Mouse (Mus musculus) kidney, embryonic 14.5 days (tissue): ENCODE results near the gene E030018B13Rik. TPM values are rescaled to one million over a fixed set of nuclear protein-coding genes. Genes with fewer than 3 reads are reported as not detected.

ENCODE experiments used
- ATAC-seq: fragments of 200-750 bp; cut with Nextera tagmentation; 2 replicates; pipeline ENCODE4 v1.8.0; 2017; ENCODE audit warnings: moderate number of reproducible peaks, mild to moderate bottlenecking, moderate TSS enrichment, moderate library complexity; ENCODE audit not compliant: low FRiP score, low TSS enrichment
- H3K27ac ChIP-seq: fragments of 300-500 bp; sonication (generic); 2 replicates; pipeline ENCODE4 v1.5.1; 2014; ENCODE audit warnings: low read depth, mild to moderate bottlenecking, low read length, moderate library complexity, mixed read lengths
- H3K27me3 ChIP-seq: fragments of 300-500 bp; sonication (generic); 2 replicates; pipeline ENCODE4 v1.6.1; 2014; ENCODE audit warnings: mild to moderate bottlenecking, low read length; ENCODE audit not compliant: control insufficient read depth, insufficient read depth
- H3K36me3 ChIP-seq: fragments of 300-500 bp; sonication (generic); 2 replicates; pipeline ENCODE4 v1.6.1; 2014; ENCODE audit warnings: low read length, mixed read lengths; ENCODE audit not compliant: control insufficient read depth, insufficient read depth
- H3K4me1 ChIP-seq: fragments of 300-500 bp; sonication (generic); 2 replicates; pipeline ENCODE4 v1.6.1; 2014; ENCODE audit warnings: low read length, mixed read lengths; ENCODE audit not compliant: control insufficient read depth, insufficient read depth
- H3K4me2 ChIP-seq: fragments of 300-500 bp; sonication (generic); replicated peaks from 2 replicates; pipeline ENCODE4 v1.6.1; 2014; ENCODE audit warnings: low read depth, mild to moderate bottlenecking, low read length
- H3K4me3 ChIP-seq: fragments of 300-500 bp; sonication (generic); 2 replicates; pipeline ENCODE4 v1.5.1; 2014; ENCODE audit warnings: mild to moderate bottlenecking, low read length
- H3K9ac ChIP-seq: fragments of 300-500 bp; sonication (generic); 2 replicates; pipeline ENCODE4 v1.6.1; 2014; ENCODE audit warnings: low read depth, mild to moderate bottlenecking, low read length, moderate library complexity
- H3K9me3 ChIP-seq: fragments of 300-500 bp; sonication (generic); 2 replicates; pipeline ENCODE4 v1.6.1; 2016; ENCODE audit warnings: low read length; ENCODE audit not compliant: control insufficient read depth
- WGBS: fragments of 180-500 bp; shearing (Covaris S2); extraction: QIAGEN DNeasy Blood & Tissue Kit; methylation state at CpG from one replicate; pipeline ENCODE4 v1.1.7; 2014; 5-methylcytosine and 5-hydroxymethylcytosine counted together
- polyA plus RNA-seq: library from polyadenylated mRNA; unstranded; fragments of >200 nt; fragmentation: Nextera tagmentation; extraction: Ambion mirVana; gene quantifications from 2 replicates; pipeline ENCODE4 v1.2.1, GENCODE M21; 2014

Gene E030018B13Rik
- polyA plus RNA-seq, 1 experiment from 2014 or later, result 0.35 TPM

DNA sequence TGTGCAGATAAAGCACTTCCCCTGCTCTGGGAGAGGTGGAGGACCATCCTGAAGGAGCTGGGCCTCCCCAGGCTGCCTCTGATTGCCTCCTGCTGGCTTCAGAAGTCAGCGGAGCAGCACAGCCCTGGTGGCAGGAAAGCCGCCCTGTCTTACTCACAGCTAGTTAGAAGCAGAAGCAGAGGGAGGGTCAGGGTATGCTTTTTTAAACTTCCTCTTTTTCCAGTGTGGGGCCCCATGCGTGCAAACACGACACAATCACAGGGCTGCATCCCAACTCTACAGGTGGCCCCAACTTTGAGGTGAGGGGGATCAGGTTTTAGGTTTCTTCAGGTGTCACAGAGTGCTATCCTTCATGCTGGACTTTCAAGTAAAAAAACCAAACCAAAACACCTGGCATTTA lies 5.7 kb upstream of the E030018B13Rik start:
- Histone ChIP-seq H3K36me3 (no peaks in the 10 kb centered on the region), H3K4me1 (peaks cover 44% of the 10 kb centered on the region), H3K9me3 (no peaks in the 10 kb centered on the region), H3K9ac (no peak overlapping the region), H3K27me3 (no peaks in the 10 kb centered on the region), H3K27ac (no peak overlapping the region), H3K4me3 (no peak overlapping the region), H3K4me2 (no peak overlapping the region)
- ATAC-seq, result peak; percentile 51
- 21% methylated on average over 4 of the region's 4 CpGs for WGBS

DNA sequence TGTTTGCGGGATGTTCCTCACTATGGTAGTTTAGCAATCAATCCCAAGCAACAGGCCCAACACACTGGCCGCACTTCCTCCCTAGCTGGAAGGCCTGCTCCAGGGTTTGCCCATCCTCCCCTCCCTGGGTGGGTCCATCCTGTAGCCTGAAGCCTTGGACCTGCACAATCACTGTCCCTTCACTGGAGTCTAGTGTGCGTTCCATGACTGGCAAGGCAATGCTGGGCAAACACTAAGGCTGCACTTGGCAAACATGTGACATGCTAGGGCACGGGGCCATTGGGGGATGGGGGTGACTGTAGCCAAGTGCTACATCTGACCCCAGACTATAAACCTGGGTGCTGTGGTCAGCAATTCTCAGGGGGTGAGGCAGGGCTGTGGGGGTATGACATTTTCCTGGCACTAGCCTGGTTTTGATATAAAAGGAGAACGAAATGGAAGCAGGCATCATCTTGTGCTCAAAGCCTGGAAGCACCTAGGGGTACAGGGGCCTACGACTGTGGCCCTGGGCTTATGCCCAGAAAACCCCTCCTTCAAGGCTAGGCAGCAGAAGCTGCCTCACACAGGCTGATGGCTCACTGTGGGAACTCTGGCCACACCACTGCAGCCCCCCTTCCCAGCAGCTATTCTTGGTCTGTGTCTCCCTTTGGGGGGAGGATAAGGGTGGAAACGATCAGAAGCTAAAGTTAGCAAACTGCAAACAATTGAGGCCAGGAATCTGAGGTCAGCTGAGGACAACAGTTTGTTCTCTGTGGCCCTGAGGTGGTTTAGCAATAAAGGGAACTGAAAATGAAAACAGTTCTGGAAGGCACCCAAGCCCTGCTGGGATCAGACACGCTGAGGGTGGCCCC lies 5.0 kb upstream of the E030018B13Rik start:
- H3K4me2 ChIP-seq, result no peak overlapping the region
- peaks cover 44% of the 10 kb centered on the region for H3K4me1 ChIP-seq
- no peaks in the 10 kb centered on the region for H3K36me3 ChIP-seq
- no peaks in the 10 kb centered on the region for H3K9me3 ChIP-seq
- H3K27ac ChIP-seq, result no peak overlapping the region
- 52% methylated on average over 8 of the region's 8 CpGs for WGBS
- H3K9ac ChIP-seq, result no peak overlapping the region
- no peak overlapping the region for H3K4me3 ChIP-seq
- H3K27me3 ChIP-seq, result no peaks in the 10 kb centered on the region
- peak; percentile 32 for ATAC-seq

DNA sequence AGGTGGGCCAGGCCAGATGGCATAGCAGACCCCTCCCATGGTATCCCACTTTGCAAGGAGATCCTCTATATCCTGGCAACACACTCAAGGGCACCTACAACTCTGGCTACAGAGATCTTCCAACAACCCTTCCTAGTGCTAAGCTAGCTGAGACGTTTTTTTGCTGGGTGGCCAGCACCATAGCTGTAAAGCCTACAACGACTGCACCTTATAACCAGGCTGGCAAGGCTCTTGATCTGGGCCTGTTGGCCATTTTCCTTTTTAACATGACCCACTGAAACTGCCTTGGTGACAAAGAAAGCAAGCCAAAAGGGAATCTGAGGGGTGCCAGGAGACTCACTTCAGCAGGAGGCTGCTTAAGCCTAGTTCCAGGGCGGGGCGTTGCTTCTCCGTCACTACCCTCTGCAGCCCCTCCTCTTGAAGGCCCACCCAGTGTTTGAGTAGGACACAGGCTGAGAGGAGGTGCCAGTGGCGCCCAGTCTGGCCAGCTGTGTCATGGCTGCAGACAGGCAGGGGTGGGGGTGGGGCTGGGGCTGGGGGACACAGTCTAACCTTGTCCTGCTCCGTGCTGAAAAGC lies 4.3 kb upstream of the E030018B13Rik start:
- peak; percentile 17; the same call in 1 of the 2 replicates for ATAC-seq
- Histone ChIP-seq H3K9ac (no peak overlapping the region), H3K36me3 (no peaks in the 10 kb centered on the region), H3K4me2 (no peak overlapping the region), H3K9me3 (no peaks in the 10 kb centered on the region), H3K27ac (no peak overlapping the region), H3K4me3 (no peak overlapping the region), H3K4me1 (peaks cover 44% of the 10 kb centered on the region), H3K27me3 (no peaks in the 10 kb centered on the region)
- WGBS, result 34% methylated on average over 7 of the region's 7 CpGs

DNA sequence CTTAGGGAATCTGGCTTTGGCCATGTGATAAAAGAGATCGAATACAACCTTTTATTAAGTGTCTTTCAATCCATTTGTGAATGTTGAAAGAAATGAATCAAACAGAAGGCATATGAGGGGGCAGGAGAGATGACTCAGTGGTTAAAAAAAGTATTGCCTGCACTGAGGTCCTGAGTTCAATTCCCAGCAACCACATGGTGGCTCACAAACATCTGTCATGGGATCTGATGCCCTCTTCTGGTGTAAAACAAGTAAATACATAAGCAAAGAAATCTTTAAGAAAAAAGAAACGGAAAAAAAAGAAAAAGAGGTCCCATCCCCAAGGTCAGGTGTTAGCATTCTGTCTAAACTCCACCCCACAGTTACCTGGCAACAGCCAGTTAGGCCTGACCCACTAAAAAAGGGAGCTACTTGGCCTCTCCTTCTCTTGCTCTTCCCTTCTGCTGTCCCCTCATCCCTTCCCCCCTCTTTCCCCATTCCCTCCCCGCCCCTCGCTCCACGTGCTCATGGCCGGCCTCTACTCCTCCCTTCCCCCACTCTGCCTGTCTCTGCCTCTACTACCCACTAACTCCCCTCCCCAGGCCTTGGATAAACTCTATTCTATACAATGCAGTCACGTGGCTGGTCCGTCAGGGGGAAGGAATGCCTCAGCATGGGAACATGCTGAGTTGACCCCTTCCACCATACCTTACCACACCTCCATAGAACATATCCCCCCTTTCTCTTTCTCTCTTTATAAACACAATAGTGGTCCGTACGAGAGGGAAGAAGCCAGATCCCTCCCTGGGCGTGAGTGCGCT lies 3.5 kb upstream of the E030018B13Rik start:
- peaks cover 47% of the 10 kb centered on the region for H3K4me1 ChIP-seq

DNA sequence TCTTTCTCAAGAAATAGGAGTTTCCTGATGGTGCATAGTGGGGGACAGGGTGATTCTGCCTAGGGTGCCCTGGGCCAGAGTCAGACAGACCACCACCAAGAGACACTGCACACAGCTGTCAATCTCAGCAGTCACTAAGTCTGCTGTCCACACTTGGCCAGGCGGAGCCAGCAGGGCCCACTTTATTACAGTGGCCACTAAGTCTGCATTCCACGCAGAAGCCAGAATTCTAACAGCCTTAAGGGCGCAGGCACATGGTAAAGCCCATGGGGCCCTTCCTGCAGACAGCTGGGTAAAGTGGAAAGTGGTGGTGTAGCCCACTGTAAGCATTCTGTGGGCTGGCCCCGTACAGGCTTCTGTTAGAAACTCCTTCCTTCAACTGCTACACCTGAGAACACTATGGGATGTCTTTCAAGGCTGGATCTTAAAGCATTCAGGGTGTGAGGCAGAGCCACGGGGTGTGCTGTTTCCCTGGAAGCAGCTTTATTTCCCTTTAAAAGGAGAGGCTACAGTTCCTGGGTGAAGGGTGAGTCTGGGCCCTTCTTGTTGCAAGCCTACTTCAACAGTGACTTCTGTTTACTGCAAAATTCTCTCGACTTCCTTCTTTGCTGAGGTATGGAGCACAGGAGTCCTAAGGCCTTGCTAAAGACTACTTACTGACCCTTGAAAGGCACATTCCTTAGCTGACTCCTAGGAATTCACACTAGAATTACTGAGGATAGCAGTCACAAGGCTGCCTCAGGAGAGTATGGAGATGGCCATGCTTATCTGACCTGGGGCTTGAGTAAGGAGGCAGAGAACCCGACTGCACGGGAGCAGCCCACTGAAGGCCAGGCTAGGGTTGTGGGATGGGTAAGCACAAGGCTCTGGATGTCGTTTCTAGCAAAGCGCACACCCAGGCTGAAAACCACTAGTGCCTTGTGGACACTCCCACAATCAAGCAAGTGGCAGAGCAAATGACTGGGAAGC lies 2.6 kb upstream of the E030018B13Rik start:
- peaks cover 42% of the 10 kb centered on the region for H3K4me1 ChIP-seq
- no peak for ATAC-seq
- H3K27ac ChIP-seq, result no peak overlapping the region
- H3K36me3 ChIP-seq, result no peaks in the 10 kb centered on the region
- H3K9ac ChIP-seq, result no peak overlapping the region
- no peak overlapping the region for H3K4me3 ChIP-seq
- no peaks in the 10 kb centered on the region for H3K9me3 ChIP-seq
- no peaks in the 10 kb centered on the region for H3K27me3 ChIP-seq
- 47% methylated on average over 10 of the region's 10 CpGs for WGBS
- no peak overlapping the region for H3K4me2 ChIP-seq

More for the DNA sequence above, 3.5 kb upstream of the E030018B13Rik start:
- Histone ChIP-seq H3K9me3 (no peaks in the 10 kb centered on the region), H3K36me3 (no peaks in the 10 kb centered on the region), H3K9ac (no peak overlapping the region), H3K27me3 (no peaks in the 10 kb centered on the region), H3K4me3 (no peak overlapping the region), H3K27ac (no peak overlapping the region), H3K4me2 (no peak overlapping the region)
- WGBS, result 62% methylated on average over 12 of the region's 12 CpGs
- no peak for ATAC-seq

DNA sequence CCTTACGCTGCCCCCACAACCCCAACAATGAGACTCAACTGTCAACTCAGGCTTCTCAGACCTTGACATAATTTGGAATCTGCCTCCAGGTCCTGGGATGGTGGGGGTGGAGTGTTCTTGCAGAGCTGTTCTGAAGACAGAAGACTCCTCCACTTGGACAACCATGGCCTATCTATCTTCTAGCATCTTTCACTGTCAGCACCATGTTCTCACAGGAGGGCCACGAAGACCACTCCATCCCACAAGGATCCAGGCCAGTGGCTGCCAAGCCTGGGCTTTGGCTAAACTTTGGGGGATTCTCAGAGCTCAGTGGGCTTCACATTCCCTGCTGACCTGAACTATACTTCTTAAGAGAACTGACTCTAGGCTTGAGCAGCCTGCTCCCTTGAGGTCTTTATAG lies 1.8 kb upstream of the E030018B13Rik start:
- H3K4me2 ChIP-seq, result no peak overlapping the region
- no peak overlapping the region for H3K9ac ChIP-seq
- no peak overlapping the region for H3K4me3 ChIP-seq
- H3K27me3 ChIP-seq, result no peaks in the 10 kb centered on the region
- peaks cover 42% of the 10 kb centered on the region for H3K4me1 ChIP-seq
- no peak overlapping the region for H3K27ac ChIP-seq
- WGBS, result 95% methylated on average over 2 of the region's 2 CpGs
- H3K36me3 ChIP-seq, result no peaks in the 10 kb centered on the region
- no peaks in the 10 kb centered on the region for H3K9me3 ChIP-seq
- ATAC-seq, result no peak

DNA sequence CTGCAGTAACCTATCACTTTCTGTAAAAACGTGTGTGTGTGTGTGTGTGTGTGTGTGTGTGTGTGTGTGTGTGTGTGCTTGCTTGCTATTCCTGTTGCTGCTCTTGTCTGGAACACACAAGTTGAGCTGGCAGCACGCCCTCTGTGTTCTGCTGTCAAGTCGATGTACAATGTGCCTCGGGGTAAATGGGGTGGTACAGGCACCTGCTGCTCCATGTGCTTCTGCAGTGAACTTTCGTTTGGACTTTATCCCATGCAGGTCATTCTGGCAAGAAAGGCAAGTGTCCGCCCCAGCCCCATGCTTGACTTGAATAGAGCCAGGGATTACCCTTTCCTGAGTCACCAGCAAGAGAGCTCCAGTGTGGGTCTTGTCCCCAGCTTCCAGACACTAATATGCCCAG lies 1.0 kb downstream of the E030018B13Rik start:
- Histone ChIP-seq H3K4me3 (no peak overlapping the region), H3K9ac (no peak overlapping the region), H3K4me2 (no peak overlapping the region), H3K4me1 (peaks cover 26% of the 10 kb centered on the region), H3K27ac (no peak overlapping the region), H3K27me3 (no peaks in the 10 kb centered on the region), H3K36me3 (no peaks in the 10 kb centered on the region), H3K9me3 (0 out of 2 replicates have a peak, but pooled peaks cover under 1% of the 10 kb centered on the region)
- WGBS, result 72% methylated on average over 6 of the region's 6 CpGs
- no peak for ATAC-seq
